Mouse (Mus musculus) limb, embryonic 12.5 days (tissue): ENCODE measurements around the gene Endou. TPM values are rescaled to one million over a fixed set of nuclear protein-coding genes. Genes with fewer than 3 reads are reported as not detected.
"Not testable (repeated sequence)": the region's sequence is repeated elsewhere in the genome, so short reads cannot be mapped to it uniquely, and the experiment has no call there.

Source experiments
- ATAC-seq: fragments of 200-750 bp; cut with Nextera tagmentation; 2 replicates; pipeline ENCODE4 v1.8.0; 2017; ENCODE audit warnings: low read depth, moderate TSS enrichment; ENCODE audit not compliant: insufficient number of reproducible peaks, insufficient read depth, low FRiP score, low TSS enrichment
- H3K27ac ChIP-seq: fragments of 300-500 bp; sonication (generic); 2 replicates; pipeline ENCODE4 v1.5.1; 2016; ENCODE audit warnings: mild to moderate bottlenecking, moderate library complexity
- H3K27me3 ChIP-seq: fragments of 300-500 bp; sonication (generic); 2 replicates; pipeline ENCODE4 v1.6.1; 2016; ENCODE audit warnings: mild to moderate bottlenecking, moderate library complexity
- H3K36me3 ChIP-seq: fragments of 300-500 bp; sonication (generic); 2 replicates; pipeline ENCODE4 v1.6.1; 2016; ENCODE audit warnings: mild to moderate bottlenecking, moderate library complexity
- H3K4me1 ChIP-seq: fragments of 300-500 bp; sonication (generic); replicated peaks from 2 replicates; pipeline ENCODE4 v1.6.1; 2016
- H3K4me2 ChIP-seq: fragments of 300-500 bp; sonication (generic); 2 replicates; pipeline ENCODE4 v1.6.1; 2016; ENCODE audit warnings: mild to moderate bottlenecking, moderate library complexity
- H3K4me3 ChIP-seq: fragments of 300-500 bp; sonication (generic); replicated peaks from 2 replicates; pipeline ENCODE4 v1.5.1; 2016; ENCODE audit warnings: mild to moderate bottlenecking
- H3K9ac ChIP-seq: fragments of 300-500 bp; sonication (generic); replicated peaks from 2 replicates; pipeline ENCODE4 v1.6.1; 2016; ENCODE audit warnings: mild to moderate bottlenecking, moderate library complexity
- H3K9me3 ChIP-seq: fragments of 300-500 bp; sonication (generic); 2 replicates; pipeline ENCODE4 v1.6.1; 2016; ENCODE audit warnings: mild to moderate bottlenecking, moderate library complexity
- WGBS: fragments of 180-500 bp; shearing (Covaris S2); methylation state at CpG from one replicate; pipeline ENCODE4 v1.1.7; 2016; 5-methylcytosine and 5-hydroxymethylcytosine counted together
- polyA plus RNA-seq: library from polyadenylated mRNA; unstranded; fragments of >200 nt; fragmentation: Nextera tagmentation; extraction: Ambion mirVana; gene quantifications from 2 replicates; pipeline ENCODE4 v1.2.1, GENCODE M21; 2016

The Endou gene
- polyA plus RNA-seq, 1 experiment from 2014 or later: 0.14 TPM

- ATAC-seq: no peak
- Histone ChIP-seq H3K9me3 (no peaks in the 10 kb centered on the region), H3K27me3 (no peaks in the 10 kb centered on the region), H3K4me2 (no peak overlapping the region), H3K9ac (no peak overlapping the region), H3K36me3 (peaks cover 92% of the 10 kb centered on the region), H3K4me3 (no peak overlapping the region), H3K4me1 (no peaks in the 10 kb centered on the region), H3K27ac (no peak overlapping the region)
- 85% methylated on average over 18 of the region's 18 CpGs for WGBS
These were observed 51.0 kb downstream of the Endou start for GRCm38 (mm10) chr15:97679991-97680681.

GRCm38 (mm10) chr15:97677341-97677740 is 53.8 kb downstream of the Endou start:
- H3K36me3 ChIP-seq: peaks cover 86% of the 10 kb centered on the region
- no peaks in the 10 kb centered on the region for H3K27me3 ChIP-seq
- WGBS: 90% methylated on average over 3 of the region's 3 CpGs
- H3K4me1 ChIP-seq: peaks cover under 1% of the 10 kb centered on the region; the same call in 1 of the 2 replicates
- no peak overlapping the region for H3K9ac ChIP-seq
- no peak overlapping the region for H3K27ac ChIP-seq
- H3K4me2 ChIP-seq: no peak overlapping the region
- no peak for ATAC-seq
- no peak overlapping the region for H3K4me3 ChIP-seq
- no peaks in the 10 kb centered on the region for H3K9me3 ChIP-seq

GRCm38 (mm10) chr15:97675927-97676326 is 55.2 kb downstream of the Endou start:
- Histone ChIP-seq H3K27me3 (no peaks in the 10 kb centered on the region), H3K9ac (no peak overlapping the region), H3K9me3 (no peaks in the 10 kb centered on the region), H3K36me3 (peaks cover 78% of the 10 kb centered on the region), H3K4me3 (no peak overlapping the region), H3K4me1 (peaks cover 3% of the 10 kb centered on the region; the same call in 1 of the 2 replicates), H3K4me2 (no peak overlapping the region), H3K27ac (no peak overlapping the region)
- 93% methylated on average over 13 of the region's 13 CpGs for WGBS
- ATAC-seq: no peak

GRCm38 (mm10) chr15:97674423-97674822 is 56.7 kb downstream of the Endou start:
- no peak for ATAC-seq
- peaks cover 66% of the 10 kb centered on the region for H3K36me3 ChIP-seq
- 92% methylated on average over 4 of the region's 4 CpGs for WGBS
- no peaks in the 10 kb centered on the region for H3K9me3 ChIP-seq
- H3K27ac ChIP-seq: no peak overlapping the region
- no peak overlapping the region for H3K9ac ChIP-seq
- H3K4me2 ChIP-seq: no peak overlapping the region
- no peaks in the 10 kb centered on the region for H3K27me3 ChIP-seq
- H3K4me3 ChIP-seq: no peak overlapping the region
- peaks cover 3% of the 10 kb centered on the region; the same call in 1 of the 2 replicates for H3K4me1 ChIP-seq

GRCm38 (mm10) chr15:97673256-97674000 is 57.7 kb downstream of the Endou start:
- H3K9ac ChIP-seq: no peak overlapping the region
- no peaks in the 10 kb centered on the region for H3K27me3 ChIP-seq
- no peak overlapping the region for H3K4me3 ChIP-seq
- no peaks in the 10 kb centered on the region for H3K9me3 ChIP-seq
- WGBS: 92% methylated on average over 7 of the region's 7 CpGs
- H3K27ac ChIP-seq: no peak overlapping the region
- no peak for ATAC-seq
- peaks cover 3% of the 10 kb centered on the region; the same call in 1 of the 2 replicates for H3K4me1 ChIP-seq
- no peak overlapping the region for H3K4me2 ChIP-seq
- peaks cover 59% of the 10 kb centered on the region for H3K36me3 ChIP-seq

- 83% methylated on average over 9 of the region's 9 CpGs for WGBS
- Histone ChIP-seq H3K4me2 (no peak overlapping the region), H3K36me3 (peaks cover 47% of the 10 kb centered on the region), H3K4me3 (no peak overlapping the region), H3K9me3 (no peaks in the 10 kb centered on the region), H3K9ac (no peak overlapping the region), H3K27ac (no peak overlapping the region), H3K27me3 (no peaks in the 10 kb centered on the region), H3K4me1 (peaks cover 3% of the 10 kb centered on the region; the same call in 1 of the 2 replicates)
- no peak for ATAC-seq
These were observed 58.9 kb downstream of the Endou start for GRCm38 (mm10) chr15:97672211-97672765.

GRCm38 (mm10) chr15:97670554-97670953 is 60.6 kb downstream of the Endou start:
- no peak overlapping the region for H3K27ac ChIP-seq
- ATAC-seq: no peak
- no peaks in the 10 kb centered on the region for H3K9me3 ChIP-seq
- peaks cover 30% of the 10 kb centered on the region for H3K36me3 ChIP-seq
- H3K4me2 ChIP-seq: no peak overlapping the region
- H3K4me1 ChIP-seq: peaks cover 3% of the 10 kb centered on the region; the same call in 1 of the 2 replicates
- no peaks in the 10 kb centered on the region for H3K27me3 ChIP-seq
- no peak overlapping the region for H3K4me3 ChIP-seq
- no peak overlapping the region for H3K9ac ChIP-seq
- 92% methylated on average over 6 of the region's 6 CpGs for WGBS

- H3K9me3 ChIP-seq, ATAC-seq, H3K9ac ChIP-seq, H3K27ac ChIP-seq, H3K4me2 ChIP-seq, H3K4me1 ChIP-seq, H3K4me3 ChIP-seq, H3K27me3 ChIP-seq: not testable (repeated sequence)
- H3K36me3 ChIP-seq: peaks cover 12% of the 10 kb centered on the region
- WGBS: 67% methylated on average over 16 of the region's 17 CpGs
These were observed 62.8 kb downstream of the Endou start for GRCm38 (mm10) chr15:97668158-97668877.

- no peak overlapping the region for H3K4me3 ChIP-seq
- no peak overlapping the region for H3K27ac ChIP-seq
- H3K9ac ChIP-seq: no peak overlapping the region
- WGBS: 37% methylated on average over 7 of the region's 7 CpGs
- H3K4me1 ChIP-seq: peaks cover 3% of the 10 kb centered on the region; the same call in 1 of the 2 replicates
- H3K9me3 ChIP-seq: no peaks in the 10 kb centered on the region
- no peaks in the 10 kb centered on the region for H3K27me3 ChIP-seq
- peaks cover 6% of the 10 kb centered on the region; the same call in 1 of the 2 replicates for H3K36me3 ChIP-seq
- H3K4me2 ChIP-seq: no peak overlapping the region
- no peak for ATAC-seq
These were observed 63.7 kb downstream of the Endou start for GRCm38 (mm10) chr15:97667437-97667836.

GRCm38 (mm10) chr15:97666457-97666770 is 64.7 kb downstream of the Endou start:
- H3K9me3 ChIP-seq: no peaks in the 10 kb centered on the region
- whole genome bisulfite sequencing: 89% methylated on average over 10 of the region's 10 CpGs
- H3K4me2 ChIP-seq: no peak overlapping the region
- H3K9ac ChIP-seq: no peak overlapping the region
- H3K36me3 ChIP-seq: no peaks in the 10 kb centered on the region
- H3K4me3 ChIP-seq: no peak overlapping the region
- ATAC-seq: no peak
- no peaks in the 10 kb centered on the region for H3K4me1 ChIP-seq
- H3K27me3 ChIP-seq: no peaks in the 10 kb centered on the region
- H3K27ac ChIP-seq: no peak overlapping the region
